Mouse (Mus musculus) lung, adult 18-20 months (tissue): ENCODE measurements around the gene Oasl1.
A peak's percentile ranks its signal among the peaks of the same experiment; 100 is the strongest.

ENCODE experiments used
- DNase-seq, 2 experiments: peaks; one replicate each; pipeline ENCODE4 v3.0.0; 2022; ENCODE audit warnings: mixed read lengths in 2 of 2

Gene Oasl1

DNA sequence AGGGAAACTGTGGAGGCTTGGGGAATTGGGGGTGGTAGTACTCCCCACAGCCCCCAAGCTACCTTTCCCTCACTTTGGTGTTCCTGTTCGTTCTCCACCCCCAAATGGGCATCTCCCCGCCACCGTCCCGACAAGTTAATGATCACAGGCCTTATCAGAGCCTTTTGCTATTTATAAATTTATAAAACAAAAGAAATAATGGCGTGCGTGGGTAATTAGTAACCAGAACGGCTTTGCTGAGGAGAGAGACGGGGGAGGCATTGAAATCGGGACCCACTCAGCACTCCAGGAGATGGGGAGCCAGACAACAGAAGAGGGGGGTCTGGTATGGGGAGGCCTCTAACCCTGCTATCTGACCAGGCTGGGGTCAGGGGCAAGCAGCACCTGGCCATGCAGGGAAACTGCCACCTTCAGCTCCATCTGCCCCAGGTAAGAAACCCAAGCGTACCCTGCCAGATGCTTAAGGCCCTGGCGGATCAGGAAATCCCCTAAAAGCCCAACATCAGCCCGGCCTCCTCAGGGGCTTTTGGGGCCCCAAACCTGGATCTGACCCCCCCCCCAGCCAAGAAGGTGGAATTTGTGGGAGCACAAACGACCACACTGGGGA lies 46.7 kb downstream of the Oasl1 start:
- DNase-seq, result no peak

DNA sequence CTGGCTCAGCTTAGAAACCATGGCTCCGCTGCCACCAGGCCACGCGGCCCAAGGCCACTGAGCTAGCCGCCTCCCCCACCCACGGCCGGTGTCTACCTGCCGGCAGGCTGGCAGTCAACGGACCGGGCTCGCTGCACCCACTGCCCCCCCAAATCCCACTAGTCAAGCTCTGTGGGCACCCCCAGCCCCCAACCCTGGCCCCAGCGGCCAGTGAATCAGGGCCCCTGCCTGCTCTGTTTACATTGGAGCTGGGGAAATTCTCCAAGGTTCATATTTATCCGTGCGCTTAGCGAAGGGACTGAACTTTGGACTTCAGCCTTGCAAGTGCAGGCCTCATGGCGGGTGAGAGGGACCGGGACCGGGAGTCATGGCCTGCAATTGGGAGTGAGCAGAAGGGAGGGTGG lies 47.8 kb downstream of the Oasl1 start, which contains the start of gene Hnf1a:
Gene Hnf1a (minus strand): TSS at position 271 of the 404 bp plus-strand sequence.
- no peak for DNase-seq

DNA sequence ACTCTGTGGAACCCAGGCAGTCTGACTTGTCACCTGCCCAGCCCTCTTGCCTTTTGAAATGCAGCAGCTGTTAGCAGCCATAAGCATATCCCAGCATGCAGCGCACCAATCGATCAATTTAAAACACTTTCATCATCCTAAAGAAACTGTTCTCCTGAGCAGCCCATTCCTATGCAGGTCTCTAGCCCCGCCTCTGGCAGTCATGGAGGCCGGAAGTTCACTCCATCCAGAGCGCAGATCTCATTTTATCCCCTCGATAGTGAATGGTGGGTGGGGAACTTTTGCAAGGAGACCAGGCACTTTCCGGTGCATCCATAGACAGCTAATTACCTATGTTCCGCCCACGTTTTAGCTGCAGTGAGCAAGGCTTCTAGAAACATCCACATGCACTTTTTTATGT lies 49.2 kb downstream of the Oasl1 start:
- DNase-seq, result no peak

DNA sequence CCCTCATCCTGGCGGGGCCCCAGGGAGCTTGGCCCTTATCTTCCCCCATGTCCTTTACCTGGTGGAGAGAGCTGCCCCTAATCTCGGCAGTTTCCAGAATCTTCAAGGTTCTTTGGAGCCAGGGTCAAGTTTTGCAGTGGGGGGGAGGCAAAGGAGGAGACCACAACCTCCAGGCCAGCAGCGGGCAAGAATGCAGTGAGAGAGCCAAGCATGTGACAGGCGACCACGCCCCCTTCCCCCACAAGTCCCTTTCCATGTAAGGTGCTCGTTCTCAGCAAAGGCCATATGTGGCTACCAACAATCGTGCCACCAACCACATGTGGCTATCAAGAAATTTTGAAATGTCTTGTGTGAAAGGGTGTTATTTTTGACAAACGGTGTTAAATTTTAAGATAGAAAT lies 50.1 kb downstream of the Oasl1 start:
- no peak for DNase-seq

DNA sequence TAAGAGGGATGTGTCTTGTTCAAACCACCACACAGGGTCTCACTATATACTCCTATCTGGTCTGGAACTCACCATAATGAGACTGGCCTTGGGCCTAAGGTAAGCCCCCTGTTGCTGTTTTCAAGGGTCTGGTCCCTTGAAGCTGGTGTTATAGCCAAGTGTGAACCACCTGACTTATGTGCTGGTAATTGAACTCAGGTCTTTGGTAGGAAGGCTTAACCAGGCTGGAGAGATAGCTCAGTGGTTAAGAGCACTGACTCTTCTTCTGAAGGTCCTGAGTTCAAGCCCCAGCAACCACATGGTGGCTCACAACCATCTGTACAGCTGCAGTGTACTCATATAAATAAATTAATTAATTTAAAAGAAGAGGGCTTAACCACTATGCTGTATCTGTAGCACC lies 53.9 kb downstream of the Oasl1 start:
- no peak for DNase-seq

DNA sequence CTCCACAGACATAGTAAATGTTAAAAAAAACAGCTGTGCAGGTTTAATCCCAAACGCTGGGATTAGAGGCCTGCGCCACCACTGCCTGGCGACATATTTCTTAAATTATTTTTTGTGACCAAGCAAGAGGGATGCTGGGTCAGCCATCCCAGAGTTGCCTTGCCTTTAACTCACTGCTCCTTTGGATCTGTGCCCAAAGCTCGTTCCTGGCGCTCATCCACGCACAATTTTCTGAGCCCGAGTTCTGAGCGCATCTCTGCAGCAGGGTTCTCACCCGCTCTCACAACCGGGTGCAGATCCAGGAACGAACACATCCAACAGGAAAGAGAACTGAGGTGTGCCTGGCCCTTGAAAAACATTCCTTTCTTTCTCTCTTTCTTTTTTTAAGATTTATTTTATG lies 55.4 kb downstream of the Oasl1 start:
- DNase-seq, result no peak

DNA sequence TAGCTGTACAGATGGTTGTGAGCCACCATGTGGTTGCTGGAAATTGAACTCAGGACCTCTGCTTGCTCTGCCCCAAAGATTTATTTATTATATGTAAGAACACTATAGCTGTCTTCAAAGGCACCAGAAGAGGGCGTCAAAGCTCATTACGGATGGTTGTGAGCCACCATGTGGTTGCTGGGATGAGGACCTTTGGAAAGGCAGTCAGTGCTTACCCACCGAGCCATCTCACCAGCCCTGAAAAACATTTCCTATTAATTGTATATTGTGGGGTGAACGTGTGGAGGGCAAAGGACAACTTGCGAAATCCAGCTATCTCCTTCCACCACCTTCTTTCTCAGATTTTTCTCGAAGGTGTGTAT lies 55.8 kb downstream of the Oasl1 start:
- no peak for DNase-seq

DNA sequence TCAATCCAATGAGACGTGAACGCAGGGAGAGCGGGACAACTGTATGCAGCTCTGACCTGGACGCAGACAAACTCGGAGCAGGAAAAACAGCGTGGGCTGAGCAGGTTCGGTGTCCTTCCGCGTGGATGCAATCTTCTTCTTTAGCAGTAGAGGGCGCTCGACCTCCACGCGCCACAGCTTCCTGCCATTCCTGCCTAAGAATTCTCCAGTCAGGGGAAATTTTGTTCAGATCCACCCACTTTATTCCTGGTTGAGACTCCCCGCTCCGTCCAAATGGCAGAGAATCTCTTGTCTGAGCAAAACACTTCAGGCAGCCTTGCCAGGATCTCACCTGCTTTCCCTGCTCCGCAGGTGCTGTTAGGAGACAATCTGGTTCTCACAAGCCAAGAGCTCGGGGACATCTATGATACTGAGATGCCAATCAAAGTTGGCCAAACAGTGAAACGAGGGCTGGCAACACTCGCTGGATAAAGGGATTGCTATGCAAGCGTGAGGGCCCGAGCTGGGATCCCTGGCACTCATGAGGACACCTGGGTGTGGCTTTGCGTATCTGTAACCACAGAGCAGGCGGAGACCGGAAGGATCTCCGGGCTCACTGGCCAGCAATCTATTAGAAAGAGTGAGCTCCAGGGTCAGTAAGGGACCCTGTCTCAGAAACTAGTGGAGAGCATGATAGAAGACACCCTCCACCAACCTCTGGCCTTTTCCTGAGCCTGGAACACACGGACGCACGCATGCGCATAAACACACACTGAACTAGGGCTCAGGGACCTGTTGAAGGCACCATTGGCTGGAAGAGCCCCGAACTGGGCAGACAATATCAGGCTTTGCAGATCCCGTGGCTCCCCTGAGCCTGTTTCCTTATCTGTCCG lies 56.4 kb downstream of the Oasl1 start:
- peak; percentile 71 to 73 for DNase-seq

DNA sequence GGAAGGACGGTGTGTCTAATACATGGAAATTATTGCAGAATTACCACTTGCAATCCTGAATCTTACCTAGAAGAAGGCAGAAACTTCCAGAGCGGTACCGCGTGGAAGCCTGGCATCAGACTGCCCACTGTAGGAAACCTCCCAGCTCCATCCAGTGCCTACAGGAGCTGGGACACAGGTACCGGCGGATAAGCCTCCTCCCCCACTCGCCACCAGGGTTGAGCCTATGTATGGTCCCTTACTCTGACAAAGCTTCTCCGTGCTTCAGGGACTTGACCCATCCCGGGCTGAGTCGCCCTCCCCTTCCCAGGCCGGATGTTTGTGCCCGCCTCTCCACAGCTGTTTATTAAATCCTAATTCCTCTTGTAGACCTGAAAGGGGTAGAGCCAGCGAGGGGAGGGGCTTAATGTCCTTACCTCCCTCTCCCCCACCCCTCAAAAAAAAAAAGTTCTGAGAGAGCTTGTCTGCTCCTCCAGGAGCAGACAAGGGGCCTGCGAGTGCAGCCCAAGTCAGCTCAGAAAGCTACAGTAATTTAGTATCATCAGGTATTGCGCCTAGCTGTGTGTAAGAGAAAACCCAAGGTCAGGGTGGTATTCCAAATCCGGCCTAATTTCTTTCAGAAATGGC lies 57.2 kb downstream of the Oasl1 start:
- peak; percentile 22 to 56 for DNase-seq

DNA sequence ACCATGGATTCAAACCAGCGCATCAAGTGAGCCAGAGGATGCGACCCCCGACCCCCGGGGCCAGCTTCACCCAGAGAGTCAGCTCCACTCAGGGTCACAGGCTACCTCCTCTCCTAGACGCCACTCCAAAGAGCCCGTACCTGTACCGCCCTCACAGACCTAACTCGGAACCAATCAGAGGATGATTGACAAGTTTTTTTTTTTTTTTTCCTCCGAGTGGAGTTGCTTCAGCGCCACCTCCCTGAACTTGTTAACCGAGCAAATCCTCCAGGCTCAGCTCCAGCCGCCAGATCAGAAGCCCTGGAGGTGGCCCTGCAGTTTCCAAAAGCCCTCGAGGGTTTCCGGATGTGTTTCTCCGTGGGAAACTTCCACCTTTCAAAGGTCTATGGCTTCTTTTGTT lies 59.0 kb downstream of the Oasl1 start:
- DNase-seq, result no peak

DNA sequence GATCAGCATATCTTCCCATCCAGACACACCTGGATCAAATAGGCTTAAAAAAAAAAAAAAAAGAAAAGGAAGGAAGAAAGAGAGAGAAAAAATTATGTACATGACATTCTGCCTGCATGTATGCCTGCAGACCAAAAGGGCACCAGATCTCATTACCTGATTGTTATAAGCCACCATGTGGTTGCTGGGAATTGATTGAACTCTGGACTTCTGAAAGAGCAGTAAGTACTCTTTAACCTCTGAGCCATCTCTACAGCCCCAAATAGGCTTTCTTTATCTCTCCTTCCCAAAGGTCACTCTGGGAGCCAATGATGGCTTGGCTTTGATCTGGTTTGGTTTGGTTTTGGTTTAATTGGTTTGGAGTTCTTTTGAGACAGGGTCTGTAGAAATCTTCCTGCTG lies 62.0 kb downstream of the Oasl1 start:
- DNase-seq, result no peak
